Mouse (Mus musculus): ENCODE measurements at regions not wholly inside any gene's neighbourhood (a gene's known extent, or its start where the extent isn't known, plus 50 kb on each side); places are given as distances from the start of the nearest gene placed in this dataset.

- TF ChIP-seq CTCF (IDR thresholded peaks at IDR 0.05; ENCODE audit: low read depth) (no peak), EP300 (IDR thresholded peaks at IDR 0.05; ENCODE audit: low read depth) (no peak)
These were observed 496.0 kb downstream of the Cd109 start for GRCm38 (mm10) chr9:79111326-79111725.

Measured in heart, postnatal 0 days (tissue).